Mouse (Mus musculus): ENCODE measurements at regions not wholly inside any gene's neighbourhood (a gene's known extent, or its start where the extent isn't known, plus 50 kb on each side); places are given as distances from the start of the nearest gene placed in this dataset.

DNA sequence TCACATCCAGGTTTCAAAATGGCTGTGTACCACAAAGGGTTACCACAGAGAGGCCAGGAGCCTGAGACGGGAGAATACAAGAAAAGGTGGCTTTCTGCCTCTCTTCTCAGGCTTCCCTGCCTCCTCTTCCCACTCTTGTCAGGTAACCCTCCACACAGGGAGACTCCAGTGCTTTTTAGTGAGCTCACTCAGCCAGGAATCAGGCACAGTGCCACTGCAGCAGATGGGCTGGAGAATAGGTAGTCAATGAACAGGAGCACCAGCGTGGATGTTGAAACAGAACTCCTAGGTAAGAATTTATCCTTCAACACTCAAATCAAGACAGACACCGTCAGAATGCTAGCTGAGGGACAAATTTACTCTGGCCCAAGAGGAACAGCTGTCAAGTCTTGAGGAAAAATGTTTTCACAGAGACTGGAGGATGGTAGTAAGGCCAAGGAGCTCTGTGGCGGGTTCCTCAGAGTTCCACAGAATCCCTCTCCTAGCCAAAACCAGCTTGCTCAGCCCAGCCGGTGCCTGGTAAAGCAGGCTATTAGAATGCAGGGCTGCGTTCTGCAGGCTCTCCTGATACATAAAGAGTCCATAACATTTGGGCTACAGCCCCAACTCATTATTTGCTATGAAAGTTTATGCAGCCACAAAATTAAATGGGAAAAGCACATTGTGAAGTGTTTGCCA lies 117.0 kb upstream of the Gm10306 start:
- TF ChIP-seq CTCF (IDR thresholded peaks at IDR 0.05; ENCODE audit: extremely low read depth, insufficient read depth, low read length) (no peak), POLR2A (IDR thresholded peaks at IDR 0.05; ENCODE audit: extremely low read depth, insufficient read depth, low read length) (no peak)

All from cortical plate, adult 2 months (tissue).